Mouse (Mus musculus): ENCODE measurements around the gene Gm37240. TPM values are rescaled to one million over a fixed set of nuclear protein-coding genes. Genes with fewer than 3 reads are reported as not detected.

Gene Gm37240
- polyA plus RNA-seq, 1 experiment, result 0.77 TPM

GRCm38 (mm10) chr3:85733939-85734729 is 153.2 kb downstream of the Gm37240 start:
- Histone ChIP-seq H3K4me3 (replicated peaks; ENCODE audit: insufficient read depth, low read depth, low read length) (no peak overlapping the region), H3K27me3 (ENCODE audit: control insufficient read depth, insufficient read depth, low read length) (no peaks in the 10 kb centered on the region), H3K27ac (ENCODE audit: insufficient read depth, low read length) (no peak overlapping the region), H3K4me1 (ENCODE audit: control insufficient read depth, insufficient read depth, low read length) (no peaks in the 10 kb centered on the region)
- TF ChIP-seq CTCF (IDR thresholded peaks at IDR 0.05; ENCODE audit: borderline replicate concordance, insufficient read depth, low read depth, low read length), result no peak
- TF ChIP-seq POLR2A (IDR thresholded peaks at IDR 0.05; ENCODE audit: borderline replicate concordance, insufficient read depth, low read length), result no peak
- DNase-seq, result no peak
- WGBS, result 83% methylated on average over 5 of the region's 5 CpGs

DNA sequence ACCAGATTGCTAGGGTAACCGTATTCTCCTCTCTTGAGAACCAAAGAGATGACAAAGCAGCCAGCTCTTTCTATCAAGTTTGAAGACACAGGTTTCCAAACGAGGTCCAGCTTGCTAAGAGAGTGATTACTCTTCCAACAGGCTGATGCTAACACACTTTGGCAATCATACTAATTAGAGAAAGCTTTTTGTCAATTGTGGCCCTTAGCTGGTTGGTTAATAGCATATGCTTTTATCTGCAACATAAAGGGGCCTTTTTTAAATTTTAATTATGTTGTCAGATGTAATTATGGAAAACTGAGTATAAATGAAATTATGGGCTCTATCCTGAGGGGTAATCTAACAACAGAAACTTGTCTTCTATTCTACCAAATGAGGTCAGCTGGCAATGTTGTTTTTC is 160.1 kb downstream of the Gm37240 start:
- H3K4me3 ChIP-seq (replicated peaks; ENCODE audit: insufficient read depth, low read depth, low read length), result no peak overlapping the region
- H3K4me1 ChIP-seq (ENCODE audit: control insufficient read depth, insufficient read depth, low read length), result no peaks in the 10 kb centered on the region
- TF ChIP-seq POLR2A (IDR thresholded peaks at IDR 0.05; ENCODE audit: borderline replicate concordance, insufficient read depth, low read length) (no peak), CTCF (IDR thresholded peaks at IDR 0.05; ENCODE audit: borderline replicate concordance, insufficient read depth, low read depth, low read length) (no peak)
- H3K27ac ChIP-seq (ENCODE audit: insufficient read depth, low read length), result no peak overlapping the region
- no peaks in the 10 kb centered on the region for H3K27me3 ChIP-seq (ENCODE audit: control insufficient read depth, insufficient read depth, low read length)
- WGBS, result 55% methylated on average over 2 of the region's 2 CpGs
- no peak for DNase-seq

GRCm38 (mm10) chr3:85725971-85726370 is 161.3 kb downstream of the Gm37240 start:
- DNase-seq, result no peak
- Histone ChIP-seq H3K27me3 (ENCODE audit: control insufficient read depth, insufficient read depth, low read length) (no peaks in the 10 kb centered on the region), H3K27ac (ENCODE audit: insufficient read depth, low read length) (no peak overlapping the region), H3K4me3 (replicated peaks; ENCODE audit: insufficient read depth, low read depth, low read length) (no peak overlapping the region), H3K4me1 (ENCODE audit: control insufficient read depth, insufficient read depth, low read length) (no peaks in the 10 kb centered on the region)
- WGBS, result 90% methylated on average over 3 of the region's 3 CpGs
- TF ChIP-seq POLR2A (IDR thresholded peaks at IDR 0.05; ENCODE audit: borderline replicate concordance, insufficient read depth, low read length) (no peak), CTCF (IDR thresholded peaks at IDR 0.05; ENCODE audit: borderline replicate concordance, insufficient read depth, low read depth, low read length) (no peak)

DNA sequence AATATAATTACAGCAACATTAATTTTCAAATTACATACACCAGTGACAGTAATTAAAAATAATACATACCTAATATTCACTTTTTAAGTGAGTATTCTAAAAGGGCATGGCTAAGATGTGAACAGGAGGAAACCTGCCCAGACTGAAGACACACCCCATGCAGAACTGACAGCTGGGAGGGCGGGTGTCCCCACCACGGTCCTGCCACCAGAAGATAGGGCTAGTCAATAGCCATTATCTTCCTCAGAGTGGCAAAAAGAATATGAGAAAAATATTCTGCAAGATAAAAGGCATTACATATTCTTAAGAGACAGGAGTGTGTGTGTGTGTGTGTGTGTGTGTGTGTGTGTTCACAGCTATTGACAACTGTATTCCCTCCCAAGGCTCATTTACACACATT is 162.2 kb downstream of the Gm37240 start:
- TF ChIP-seq CTCF (IDR thresholded peaks at IDR 0.05; ENCODE audit: borderline replicate concordance, insufficient read depth, low read depth, low read length), result no peak
- TF ChIP-seq POLR2A (IDR thresholded peaks at IDR 0.05; ENCODE audit: borderline replicate concordance, insufficient read depth, low read length), result no peak
- DNase-seq, result no peak
- no peak overlapping the region for H3K27ac ChIP-seq (ENCODE audit: insufficient read depth, low read length)
- H3K4me3 ChIP-seq (replicated peaks; ENCODE audit: insufficient read depth, low read depth, low read length), result no peak overlapping the region
- H3K27me3 ChIP-seq (ENCODE audit: control insufficient read depth, insufficient read depth, low read length), result no peaks in the 10 kb centered on the region
- H3K4me1 ChIP-seq (ENCODE audit: control insufficient read depth, insufficient read depth, low read length), result no peaks in the 10 kb centered on the region
- WGBS, result 67% methylated on average over 2 of the region's 2 CpGs

GRCm38 (mm10) chr3:85722581-85722980 is 164.7 kb downstream of the Gm37240 start:
- TF ChIP-seq POLR2A (IDR thresholded peaks at IDR 0.05; ENCODE audit: borderline replicate concordance, insufficient read depth, low read length) (no peak), CTCF (IDR thresholded peaks at IDR 0.05; ENCODE audit: borderline replicate concordance, insufficient read depth, low read depth, low read length) (no peak)

DNA sequence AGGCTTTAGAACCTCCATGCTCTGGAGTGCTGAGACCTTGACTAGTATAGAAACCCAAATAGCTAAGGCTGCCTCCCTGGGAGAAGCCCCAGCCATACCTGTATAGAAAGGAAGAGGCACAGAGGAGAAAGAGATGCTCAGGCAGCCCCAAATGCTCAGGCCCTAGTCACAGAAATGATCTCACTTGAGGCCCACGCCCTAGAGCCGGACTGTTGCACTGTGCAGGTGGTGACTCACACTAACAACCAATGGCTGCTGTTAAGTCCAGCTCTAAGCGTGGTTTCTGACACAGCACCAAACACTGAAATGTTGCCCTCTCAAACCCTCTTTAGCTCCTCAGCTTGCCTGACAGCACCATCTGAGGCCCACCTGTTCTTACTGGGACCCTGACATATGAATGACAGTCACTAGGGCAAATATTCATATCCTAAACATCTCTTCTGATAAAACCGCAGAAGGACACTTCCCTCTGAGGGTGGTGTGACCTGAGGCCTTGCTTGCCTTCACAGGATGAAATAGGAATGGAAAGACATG is 171.5 kb downstream of the Gm37240 start:
- 91% methylated on average over 4 of the region's 4 CpGs for WGBS
- H3K27me3 ChIP-seq (ENCODE audit: control insufficient read depth, insufficient read depth, low read length), result no peaks in the 10 kb centered on the region
- no peak overlapping the region for H3K27ac ChIP-seq (ENCODE audit: insufficient read depth, low read length)
- no peak for DNase-seq
- TF ChIP-seq POLR2A (IDR thresholded peaks at IDR 0.05; ENCODE audit: borderline replicate concordance, insufficient read depth, low read length) (no peak), CTCF (IDR thresholded peaks at IDR 0.05; ENCODE audit: borderline replicate concordance, insufficient read depth, low read depth, low read length) (no peak)
- no peaks in the 10 kb centered on the region for H3K4me1 ChIP-seq (ENCODE audit: control insufficient read depth, insufficient read depth, low read length)
- no peak overlapping the region for H3K4me3 ChIP-seq (replicated peaks; ENCODE audit: insufficient read depth, low read depth, low read length)

More at GRCm38 (mm10) chr3:85722581-85722980, 164.7 kb downstream of the Gm37240 start:
- DNase-seq, result no peak
- Histone ChIP-seq H3K4me1 (ENCODE audit: control insufficient read depth, insufficient read depth, low read length) (no peaks in the 10 kb centered on the region), H3K27me3 (ENCODE audit: control insufficient read depth, insufficient read depth, low read length) (no peaks in the 10 kb centered on the region), H3K4me3 (replicated peaks; ENCODE audit: insufficient read depth, low read depth, low read length) (no peak overlapping the region), H3K27ac (ENCODE audit: insufficient read depth, low read length) (no peak overlapping the region)
- WGBS, result 83% methylated on average over 6 of the region's 6 CpGs

- WGBS, result 87% methylated on average over 7 of the region's 7 CpGs
These were observed 173.2 kb downstream of the Gm37240 start for GRCm38 (mm10) chr3:85713936-85714709.

More at GRCm38 (mm10) chr3:85713936-85714709, 173.2 kb downstream of the Gm37240 start:
- H3K4me1 ChIP-seq (ENCODE audit: control insufficient read depth, insufficient read depth, low read length), result no peaks in the 10 kb centered on the region
- H3K4me3 ChIP-seq (replicated peaks; ENCODE audit: insufficient read depth, low read depth, low read length), result no peak overlapping the region
- H3K27ac ChIP-seq (ENCODE audit: insufficient read depth, low read length), result no peak overlapping the region
- TF ChIP-seq CTCF (IDR thresholded peaks at IDR 0.05; ENCODE audit: borderline replicate concordance, insufficient read depth, low read depth, low read length) (no peak), POLR2A (IDR thresholded peaks at IDR 0.05; ENCODE audit: borderline replicate concordance, insufficient read depth, low read length) (no peak)
- no peaks in the 10 kb centered on the region for H3K27me3 ChIP-seq (ENCODE audit: control insufficient read depth, insufficient read depth, low read length)
- DNase-seq, result no peak
